Mouse (Mus musculus) gastrocnemius, postnatal 4 days (tissue): ENCODE measurements at regions not wholly inside any gene's neighbourhood (a gene's known extent, or its start where the extent isn't known, plus 50 kb on each side); places are given as distances from the start of the nearest gene placed in this dataset.

Source experiments
- DNase-seq, 2 experiments: peaks; one replicate each; pipeline ENCODE4 v3.0.0; 2021 to 2022; ENCODE audit warnings: low spot score in 2 of 2, mixed read lengths in 2 of 2

GRCm38 (mm10) chr10:98417807-98418743, 496.1 kb upstream of the Atp2b1 start:
- no peak for DNase-seq

DNA sequence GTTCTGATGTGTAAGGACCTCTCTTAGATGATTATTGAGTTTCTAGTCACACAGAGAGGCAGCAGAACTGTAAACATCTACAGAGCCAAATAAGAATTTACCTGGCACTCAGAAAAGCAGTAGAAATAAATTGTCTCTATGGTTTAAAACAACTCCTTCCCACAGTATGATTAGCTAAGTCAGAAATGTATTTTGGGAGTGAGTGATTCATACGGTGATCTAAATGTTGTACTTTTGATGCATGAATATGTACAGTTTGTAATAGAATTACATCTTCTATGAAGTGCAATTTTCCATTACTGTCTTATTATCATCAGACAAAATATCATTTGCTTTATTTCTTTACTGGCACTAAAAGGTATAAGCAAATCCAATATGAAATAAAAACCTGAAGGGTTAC, 489.8 kb upstream of the Atp2b1 start:
- DNase-seq = no peak

GRCm38 (mm10) chr10:98434974-98435373, 479.2 kb upstream of the Atp2b1 start:
- no peak for DNase-seq

DNA sequence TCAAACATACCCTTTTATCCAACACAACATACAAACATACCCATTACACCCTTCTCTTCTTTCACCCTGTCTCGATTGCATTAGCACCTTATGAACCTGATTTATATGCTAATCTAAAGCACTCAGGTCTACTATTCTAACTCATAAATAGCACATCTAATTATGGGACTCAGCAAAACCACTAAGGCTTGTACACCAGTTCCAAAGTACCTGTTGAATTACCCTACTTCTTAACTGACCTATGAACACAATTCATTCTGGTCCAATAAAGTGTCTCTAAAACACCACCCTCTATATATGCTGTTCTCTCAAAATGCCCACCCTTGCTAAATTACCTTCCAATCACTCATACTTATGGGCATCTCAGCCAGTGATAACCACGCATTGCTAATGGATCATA, 452.7 kb upstream of the Atp2b1 start:
- DNase-seq = no peak

DNA sequence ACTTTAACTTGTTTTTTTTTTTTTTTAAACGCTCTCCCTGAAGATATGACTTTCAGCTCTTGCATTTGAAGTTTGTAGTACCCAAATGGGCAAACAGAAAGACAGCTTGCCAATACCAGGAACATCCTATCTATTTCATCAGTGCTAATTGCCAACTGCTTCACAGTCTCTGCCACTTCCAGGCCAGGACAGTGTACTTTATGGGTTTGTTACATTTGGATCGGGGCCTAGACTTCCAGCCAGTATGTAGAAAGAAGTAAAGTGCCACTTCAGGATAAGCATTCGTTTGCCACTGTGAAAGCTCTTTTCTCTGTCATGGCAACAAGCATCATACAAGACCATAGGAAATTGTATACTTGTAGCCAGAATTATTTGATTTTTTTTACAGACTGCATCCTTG, 439.6 kb upstream of the Atp2b1 start:
- DNase-seq = no peak

DNA sequence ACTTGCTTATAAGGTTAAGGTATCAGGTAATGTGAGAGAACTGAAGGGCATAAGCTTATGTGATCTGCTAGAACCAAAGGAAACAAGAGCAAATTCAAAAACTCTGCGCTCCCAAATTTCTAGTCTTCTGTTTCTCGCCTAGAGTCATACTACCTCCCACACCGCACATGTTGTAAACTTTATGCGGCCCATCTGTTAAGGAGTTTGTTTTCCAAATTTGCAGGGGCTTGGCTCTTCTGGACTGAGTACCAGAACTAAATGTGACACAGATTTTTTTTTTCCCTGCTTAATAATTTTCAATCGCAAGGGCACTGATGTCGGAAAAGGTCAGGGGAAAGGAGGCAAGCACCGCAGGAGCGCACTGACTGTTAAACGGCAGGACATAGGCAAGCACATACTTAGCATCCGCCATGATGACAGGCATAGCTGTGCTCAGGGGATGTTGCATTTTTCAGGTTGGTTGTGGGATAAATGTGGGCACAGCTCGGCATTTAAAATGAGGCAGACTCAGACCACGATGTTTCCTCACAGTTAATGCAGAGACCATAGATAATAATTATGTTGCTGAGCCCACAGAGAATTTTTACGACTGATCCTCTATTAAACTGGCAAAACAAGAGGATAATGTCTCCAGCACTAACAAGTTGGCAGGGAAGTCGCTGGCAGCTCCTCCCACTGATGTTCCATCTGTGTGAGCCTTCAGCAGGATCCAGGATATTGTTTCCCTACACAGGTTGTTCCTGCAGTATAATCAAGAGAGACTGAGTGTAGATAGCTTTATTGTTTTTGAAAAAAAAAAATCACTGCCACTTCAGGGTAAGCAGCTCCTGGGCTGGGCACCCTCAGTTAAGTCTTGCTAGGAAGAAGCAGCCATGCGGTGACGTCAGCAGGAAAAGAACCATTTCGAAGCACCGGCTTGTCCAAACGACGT, 428.2 kb upstream of the Atp2b1 start:
- peak in 1 of 2 experiments; percentile 26 for DNase-seq

DNA sequence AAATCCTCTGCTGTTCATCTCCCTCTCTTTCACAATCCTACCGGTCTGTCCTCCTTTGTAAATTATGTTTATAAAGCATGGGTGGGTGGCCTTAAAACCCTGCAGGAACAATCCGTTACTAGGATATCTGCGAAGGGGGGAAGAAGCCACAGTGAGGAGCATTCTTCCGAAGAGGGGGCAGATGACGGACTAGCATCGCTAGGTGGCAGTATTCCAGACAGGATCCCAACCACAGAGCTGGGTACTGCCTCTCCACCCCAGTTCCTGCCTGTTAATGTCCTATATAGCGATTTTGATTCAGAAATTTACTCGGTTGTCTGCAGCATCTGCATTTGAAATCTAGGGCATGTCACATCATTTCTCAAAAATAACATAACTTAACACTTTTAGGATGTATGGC, 419.9 kb upstream of the Atp2b1 start:
- DNase-seq = peak; percentile 32 to 47

GRCm38 (mm10) chr10:98496254-98496653, 418.0 kb upstream of the Atp2b1 start:
- no peak for DNase-seq

DNA sequence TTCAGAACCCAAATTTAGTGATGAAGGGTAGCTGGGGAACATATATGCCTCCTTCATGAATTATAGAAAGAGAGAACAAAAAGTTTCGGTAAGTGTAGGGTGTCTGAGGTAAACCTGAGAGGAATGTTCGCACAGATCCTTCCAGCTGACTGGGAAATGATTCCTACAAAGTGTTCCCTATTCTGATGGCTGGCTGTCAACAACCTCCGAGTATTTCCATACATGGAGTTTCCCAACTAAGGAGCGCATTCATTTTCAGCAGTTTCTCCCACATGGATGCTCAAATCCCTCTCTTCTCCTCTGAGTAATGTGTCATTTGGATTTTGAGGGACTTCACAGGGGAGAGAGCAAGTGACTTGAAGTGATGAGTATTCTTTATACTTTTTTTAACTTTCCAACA, 413.9 kb upstream of the Atp2b1 start:
- DNase-seq = no peak

DNA sequence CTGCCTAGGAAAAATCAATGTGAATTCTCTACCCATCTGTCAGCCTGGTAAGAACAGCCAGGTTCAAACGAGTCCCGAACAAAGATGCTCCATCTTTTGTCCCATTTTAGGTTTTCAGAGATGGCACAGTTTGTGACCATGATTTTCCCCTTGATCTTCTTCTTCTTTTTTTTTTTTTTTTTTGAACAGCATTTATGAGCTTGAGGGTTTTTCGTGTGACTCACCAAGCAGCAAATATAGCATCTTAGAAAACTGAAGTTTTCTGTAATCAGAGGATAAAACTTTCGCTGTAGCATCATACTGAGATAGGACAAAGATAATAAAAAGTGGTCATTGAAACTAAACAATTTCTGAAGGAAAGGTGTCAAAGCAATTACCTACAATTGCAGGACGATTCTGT, 412.6 kb upstream of the Atp2b1 start:
- no peak for DNase-seq

- DNase-seq = no peak
These were observed 409.7 kb upstream of the Atp2b1 start for GRCm38 (mm10) chr10:98504524-98504923.

DNA sequence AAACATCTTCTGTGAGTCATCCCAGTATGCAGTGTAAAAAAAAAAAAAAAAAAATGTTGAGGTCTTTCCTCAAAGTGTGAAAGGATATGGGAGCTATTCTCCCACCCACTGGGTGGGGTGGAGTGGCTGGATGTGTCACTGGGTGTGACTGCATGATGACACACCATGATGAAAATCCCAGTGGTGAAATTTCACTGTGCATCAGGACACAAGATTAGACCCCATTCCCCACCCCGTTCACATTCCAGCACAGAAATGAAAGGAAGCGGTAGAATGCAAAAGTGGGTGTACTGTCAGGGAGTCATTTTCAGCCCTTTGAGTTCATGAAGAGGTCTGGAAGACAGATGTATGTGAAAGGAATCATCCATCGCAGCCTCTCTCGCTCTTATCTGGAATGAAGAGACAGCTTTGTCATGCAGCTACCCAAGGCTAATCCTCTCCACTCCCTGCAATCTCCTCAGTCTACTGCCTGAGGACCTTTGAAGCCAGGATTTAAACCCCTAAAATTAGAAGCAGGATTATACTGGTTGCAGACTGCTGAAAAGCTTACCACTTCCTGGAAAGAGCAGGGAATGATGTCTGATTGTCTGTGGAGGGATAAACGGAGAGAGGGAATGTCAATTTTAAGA, 405.6 kb upstream of the Atp2b1 start:
- DNase-seq = no peak

DNA sequence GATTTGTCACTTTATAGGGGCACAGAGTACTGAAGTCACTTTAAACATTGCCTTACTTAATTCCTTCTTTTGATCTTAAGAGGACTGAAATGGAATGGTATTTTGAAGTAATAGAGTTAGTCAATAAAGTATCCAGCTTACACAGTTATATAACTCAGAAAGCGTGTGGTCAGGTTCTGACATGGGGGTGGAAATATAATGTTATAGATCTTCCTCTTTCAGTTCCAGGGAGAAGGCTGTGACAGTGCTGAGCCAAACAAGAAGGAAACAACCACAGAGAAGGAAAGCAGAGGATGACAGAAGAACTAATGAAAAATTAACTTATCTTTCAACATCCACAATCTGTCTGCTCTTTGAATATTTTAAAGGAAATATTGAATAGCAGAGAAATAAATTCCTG, 399.4 kb upstream of the Atp2b1 start:
- no peak for DNase-seq

DNA sequence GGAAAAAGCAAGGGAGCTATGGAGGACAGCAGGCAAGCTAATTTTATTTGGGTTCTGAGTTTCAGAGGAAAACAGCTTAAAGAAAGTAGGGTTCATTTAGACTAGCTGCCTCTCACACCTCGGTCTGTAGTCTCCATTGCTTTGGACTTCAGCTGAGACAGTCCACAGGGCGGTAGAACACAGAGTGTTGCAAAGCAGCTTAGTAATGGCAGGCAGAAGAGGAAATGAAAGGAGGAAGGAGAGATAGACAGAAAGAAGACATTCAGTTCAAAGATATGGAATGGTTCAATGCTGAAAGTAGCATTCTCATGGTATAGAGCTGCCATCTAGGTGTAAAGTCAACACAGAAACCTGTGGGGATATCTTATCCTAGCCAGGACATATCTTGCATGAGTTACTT, 396.6 kb upstream of the Atp2b1 start:
- no peak for DNase-seq

DNA sequence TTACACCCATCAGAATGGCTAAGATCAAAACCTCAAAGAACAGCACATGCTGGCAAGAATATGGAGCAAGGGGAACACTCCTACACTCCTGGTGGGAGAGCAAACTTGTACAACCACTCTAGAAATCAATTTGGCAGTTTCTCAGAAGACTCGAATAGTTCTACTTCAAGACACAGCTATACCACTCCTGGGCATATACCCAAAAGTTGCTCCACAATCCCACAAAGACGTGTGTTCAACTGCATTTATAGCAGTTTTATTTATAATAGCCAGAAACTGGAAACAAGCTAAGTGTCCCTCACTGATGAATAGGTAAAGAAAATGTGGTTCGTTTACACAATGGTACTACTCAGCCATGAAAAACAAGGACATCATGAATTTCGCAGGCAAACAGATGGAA, 384.6 kb upstream of the Atp2b1 start:
- DNase-seq = no peak

- no peak for DNase-seq
These were observed 382.8 kb upstream of the Atp2b1 start for GRCm38 (mm10) chr10:98531425-98531824.

- no peak for DNase-seq
These were observed 375.5 kb upstream of the Atp2b1 start for GRCm38 (mm10) chr10:98538706-98539105.

DNA sequence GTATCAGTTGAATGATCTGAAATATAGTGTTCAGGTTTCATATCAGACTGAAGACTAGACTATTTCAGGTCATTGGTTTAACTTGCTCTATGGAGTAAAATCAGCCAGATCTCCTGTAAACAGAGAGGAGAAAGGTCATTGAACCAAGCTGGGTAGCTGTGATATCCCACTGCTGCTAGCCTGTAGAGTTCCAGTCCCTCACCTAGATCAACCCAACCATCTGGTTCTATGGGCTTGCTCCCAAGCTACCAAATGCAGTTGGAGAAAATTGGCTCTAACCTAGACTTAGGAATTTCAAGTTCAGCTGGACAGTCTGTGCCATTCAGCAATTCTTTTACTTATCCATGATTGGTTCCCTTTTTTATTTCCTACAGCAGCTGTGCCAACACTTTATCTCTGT, 373.1 kb upstream of the Atp2b1 start:
- DNase-seq = no peak

- DNase-seq = no peak
These were observed 372.1 kb upstream of the Atp2b1 start for GRCm38 (mm10) chr10:98542072-98542471.

DNA sequence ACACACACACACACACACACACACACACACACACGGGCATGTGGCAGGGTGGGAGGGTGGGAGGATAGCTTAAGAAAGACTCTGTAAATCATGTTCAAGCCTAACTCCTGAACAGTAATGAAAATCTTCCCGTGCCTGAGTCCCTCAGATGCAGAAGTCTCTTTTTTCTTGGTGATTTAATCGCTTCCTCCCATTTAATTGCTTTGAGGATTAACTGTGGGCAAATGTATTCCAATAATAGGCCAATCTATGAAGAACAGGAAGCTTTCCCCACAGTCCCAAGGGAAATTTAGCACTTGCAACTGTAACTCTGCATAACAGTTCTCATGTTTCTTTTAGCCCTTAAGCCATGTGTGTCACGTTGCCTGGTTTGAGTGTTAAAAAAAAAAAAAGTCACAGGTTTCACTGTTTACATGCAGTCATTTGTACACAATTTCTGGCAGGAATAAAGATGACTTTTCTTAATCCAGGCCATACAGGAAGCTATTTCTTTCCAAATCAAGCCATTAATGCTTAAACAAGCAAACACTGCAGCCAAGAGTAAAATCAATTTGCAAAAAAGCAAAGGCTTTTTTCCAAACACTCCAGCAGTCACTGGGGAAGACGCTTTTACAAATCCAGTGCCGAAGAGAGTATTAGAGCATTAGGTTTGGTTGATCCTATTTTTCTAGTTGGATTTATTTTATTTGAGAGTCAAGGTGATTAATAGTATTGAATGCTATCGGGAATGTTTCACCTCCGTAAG, 370.8 kb upstream of the Atp2b1 start:
- DNase-seq = no peak

DNA sequence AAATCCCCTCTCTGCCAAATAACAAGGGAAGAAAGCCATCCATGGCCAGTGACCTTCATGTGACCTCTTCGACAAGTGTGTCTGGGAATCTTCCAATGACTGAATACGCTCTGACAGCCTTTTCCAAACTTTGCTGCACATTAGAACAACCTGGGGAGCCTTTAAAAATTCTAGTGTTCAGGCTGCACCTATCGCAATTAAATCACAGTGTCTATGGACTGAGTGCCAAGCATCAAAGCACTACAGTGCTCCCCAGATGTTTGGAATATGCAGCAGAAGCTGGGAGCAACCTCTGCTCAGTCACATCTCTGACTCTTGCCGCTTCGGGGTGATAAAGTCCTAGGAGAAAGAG, 370.2 kb upstream of the Atp2b1 start:
- DNase-seq = no peak
